Mouse (Mus musculus) forebrain, embryonic 12.5 days (tissue): Measurements from ENCODE around the gene Fam196a. TPM values are rescaled to one million over a fixed set of nuclear protein-coding genes. Genes with fewer than 3 reads are reported as not detected.

Experiments
- ATAC-seq: fragments of 200-750 bp; cut with Nextera tagmentation; 2 replicates; pipeline ENCODE4 v1.8.0; 2017; ENCODE audit warnings: moderate TSS enrichment; ENCODE audit not compliant: low FRiP score
- H3K27ac ChIP-seq: fragments of 300-500 bp; sonication (generic); 2 replicates; pipeline ENCODE4 v1.5.1; 2016; ENCODE audit warnings: mild to moderate bottlenecking
- H3K27me3 ChIP-seq: fragments of 300-500 bp; sonication (generic); 2 replicates; pipeline ENCODE4 v1.6.1; 2016; ENCODE audit warnings: mild to moderate bottlenecking
- H3K36me3 ChIP-seq: fragments of 300-500 bp; sonication (generic); replicated peaks from 2 replicates; pipeline ENCODE4 v1.6.1; 2016; ENCODE audit warnings: mild to moderate bottlenecking
- H3K4me1 ChIP-seq: fragments of 300-500 bp; sonication (generic); 2 replicates; pipeline ENCODE4 v1.6.1; 2016
- H3K4me2 ChIP-seq: fragments of 300-500 bp; sonication (generic); 2 replicates; pipeline ENCODE4 v1.6.1; 2016; ENCODE audit warnings: mild to moderate bottlenecking, moderate library complexity
- H3K4me3 ChIP-seq: fragments of 300-500 bp; sonication (generic); replicated peaks from 2 replicates; pipeline ENCODE4 v1.5.1; 2016; ENCODE audit warnings: mild to moderate bottlenecking
- H3K9ac ChIP-seq: fragments of 300-500 bp; sonication (generic); 2 replicates; pipeline ENCODE4 v1.6.1; 2016; ENCODE audit warnings: mild to moderate bottlenecking
- H3K9me3 ChIP-seq: fragments of 300-500 bp; sonication (generic); 2 replicates; pipeline ENCODE4 v1.6.1; 2016
- WGBS: fragments of 180-500 bp; shearing (Covaris S2); methylation state at CpG from one replicate; pipeline ENCODE4 v1.1.7; 2016; 5-methylcytosine and 5-hydroxymethylcytosine counted together
- polyA plus RNA-seq: library from polyadenylated mRNA; unstranded; fragments of >200 nt; fragmentation: Nextera tagmentation; extraction: Ambion mirVana; gene quantifications from 2 replicates; pipeline ENCODE4 v1.2.1, GENCODE M21; 2016

Fam196a gene
- polyA plus RNA-seq = 4.1 and 4.6 TPM in 2 replicates

DNA sequence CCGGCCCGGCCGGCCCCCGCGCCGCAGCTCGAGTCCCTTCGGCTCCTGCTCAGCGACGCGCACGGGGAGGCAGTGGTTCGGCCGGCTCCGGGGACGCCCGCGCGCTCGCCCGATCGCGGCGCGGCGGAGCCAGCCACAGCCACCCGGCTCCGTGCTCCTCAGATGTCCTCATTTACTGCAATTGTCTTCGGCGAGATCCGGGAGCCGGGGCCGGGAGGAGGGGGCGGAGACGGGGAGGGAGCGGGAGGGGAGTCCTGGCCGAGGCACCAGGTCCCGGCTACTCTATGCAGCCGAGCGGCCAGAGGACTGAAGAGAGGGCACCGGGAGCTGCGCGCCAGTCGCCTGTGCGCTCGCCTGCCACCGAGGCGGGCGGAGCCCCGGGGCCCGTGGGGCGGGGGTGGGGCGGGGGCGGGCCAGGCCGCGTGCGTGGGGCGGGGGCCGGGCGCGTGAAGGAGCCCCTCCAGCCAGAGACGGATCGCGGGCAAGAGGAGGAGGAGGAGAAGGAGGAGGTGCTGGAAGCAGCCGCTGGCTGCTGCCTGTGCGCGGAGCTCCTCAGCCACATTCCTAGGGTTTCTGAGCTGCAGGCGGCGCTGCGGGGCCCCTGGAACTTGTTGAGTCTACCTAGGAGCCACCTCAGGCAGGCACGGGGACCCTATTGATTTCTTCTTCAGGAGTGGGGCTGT is at the start of gene Fam196a:
Gene Fam196a, minus strand, starts transcription at position 504 of the 683 bp plus-strand sequence.
- peaks cover 33% of the 10 kb centered on the region for H3K27me3 ChIP-seq
- ATAC-seq = peak; percentile 91

DNA sequence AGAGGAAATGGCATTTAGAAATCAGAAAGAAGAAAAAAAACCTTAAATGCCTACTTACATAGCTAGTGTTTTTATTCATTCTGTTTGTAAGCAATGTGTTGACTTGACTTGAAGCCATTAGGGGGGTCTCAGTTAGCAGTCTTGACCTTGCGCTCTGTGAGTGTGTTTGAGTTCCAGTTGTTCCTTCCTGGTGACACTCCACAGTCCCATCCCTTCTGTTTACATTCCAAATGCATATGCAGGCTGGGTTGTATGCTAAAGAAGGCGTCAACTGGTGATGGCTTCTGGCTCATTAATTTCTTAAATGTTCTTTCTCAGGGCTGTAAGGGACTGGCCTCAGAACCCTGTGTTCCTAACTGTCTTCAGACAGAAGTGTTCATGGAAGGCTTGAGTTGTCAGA is 23.4 kb upstream of the Fam196a start:
- H3K27ac ChIP-seq = no peak overlapping the region
- H3K36me3 ChIP-seq = no peaks in the 10 kb centered on the region
- no peak for ATAC-seq
- no peaks in the 10 kb centered on the region for H3K27me3 ChIP-seq
- no peaks in the 10 kb centered on the region; the same call in 1 of the 2 replicates for H3K4me1 ChIP-seq
- H3K9ac ChIP-seq = no peak overlapping the region
- H3K4me3 ChIP-seq = no peak overlapping the region
- no peaks in the 10 kb centered on the region for H3K9me3 ChIP-seq
- WGBS = 91% methylated on average over 2 of the region's 2 CpGs
- H3K4me2 ChIP-seq = no peak overlapping the region

More for the DNA sequence above, at the start of gene Fam196a:
- Histone ChIP-seq H3K27ac (peak within 1 kb of the TSS; percentile 59; the same call in 1 of the 2 replicates), H3K4me1 (peaks cover 25% of the 10 kb centered on the region), H3K4me3 (peak within 1 kb of the TSS; percentile 59), H3K36me3 (no peaks in the 10 kb centered on the region), H3K9me3 (no peaks in the 10 kb centered on the region), H3K4me2 (peak within 1 kb of the TSS; percentile 97), H3K9ac (peak within 1 kb of the TSS; percentile 63)
- WGBS = 1% methylated on average over 59 of the region's 71 CpGs

- H3K9me3 ChIP-seq = no peaks in the 10 kb centered on the region
- WGBS = 67% methylated on average over 4 of the region's 4 CpGs
- no peak for ATAC-seq
These were observed 22.6 kb upstream of the Fam196a start for GRCm38 (mm10) chr7:134960871-134961270.

GRCm38 (mm10) chr7:134959086-134959485 is 20.9 kb upstream of the Fam196a start:
- no peaks in the 10 kb centered on the region; the same call in 1 of the 2 replicates for H3K4me1 ChIP-seq
- no peak for ATAC-seq

More at GRCm38 (mm10) chr7:134960871-134961270, 22.6 kb upstream of the Fam196a start:
- Histone ChIP-seq H3K4me1 (no peaks in the 10 kb centered on the region; the same call in 1 of the 2 replicates), H3K27me3 (no peaks in the 10 kb centered on the region), H3K27ac (no peak overlapping the region), H3K4me3 (no peak overlapping the region), H3K9ac (no peak overlapping the region), H3K4me2 (no peak overlapping the region), H3K36me3 (no peaks in the 10 kb centered on the region)

DNA sequence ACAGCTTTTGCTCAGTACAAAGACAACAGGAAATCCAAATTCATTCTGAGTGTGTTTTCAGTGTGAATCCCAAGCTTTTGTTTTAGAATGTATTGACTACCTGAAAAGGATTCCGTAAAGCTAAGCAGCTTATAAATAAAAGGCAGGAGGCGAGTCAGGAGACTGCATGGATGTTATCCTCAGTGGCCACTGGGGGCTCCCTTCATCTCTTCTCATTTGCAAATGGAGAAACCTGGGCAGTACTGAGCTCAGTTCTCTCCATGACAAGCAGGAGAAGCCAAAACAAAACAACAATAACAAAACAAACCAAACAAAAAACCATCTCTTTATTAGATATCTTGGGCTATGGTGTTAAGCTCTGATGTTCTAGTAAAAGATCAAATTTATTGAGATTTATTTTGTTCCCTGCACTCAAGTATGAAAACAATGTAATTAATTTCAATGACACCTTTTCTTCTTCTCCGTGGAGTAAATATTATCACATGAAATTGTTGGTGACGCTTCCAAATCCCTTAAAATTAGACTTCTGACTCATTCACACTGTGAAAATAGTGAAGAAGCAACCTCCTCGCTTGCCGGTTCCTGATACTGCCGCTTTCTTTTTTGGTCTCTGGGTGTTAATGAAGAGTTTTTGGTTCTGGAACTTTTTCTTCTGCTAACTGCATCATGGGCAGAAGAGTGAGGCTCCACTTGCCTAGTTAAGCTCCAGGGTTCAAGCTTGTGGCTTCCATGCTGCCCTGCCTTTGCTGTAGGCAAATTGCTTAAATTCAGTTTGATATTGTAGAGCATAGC is 7.9 kb upstream of the Fam196a start:
- H3K9me3 ChIP-seq = no peaks in the 10 kb centered on the region
- H3K27ac ChIP-seq = no peak overlapping the region
- H3K27me3 ChIP-seq = no peaks in the 10 kb centered on the region
- H3K4me2 ChIP-seq = no peak overlapping the region
- H3K4me3 ChIP-seq = no peak overlapping the region
- H3K9ac ChIP-seq = no peak overlapping the region
- no peaks in the 10 kb centered on the region for H3K4me1 ChIP-seq
- ATAC-seq = no peak
- WGBS = 76% methylated on average over 7 of the region's 7 CpGs
- H3K36me3 ChIP-seq = no peaks in the 10 kb centered on the region

More at GRCm38 (mm10) chr7:134959086-134959485, 20.9 kb upstream of the Fam196a start:
- Histone ChIP-seq H3K27ac (no peak overlapping the region), H3K36me3 (no peaks in the 10 kb centered on the region), H3K9ac (no peak overlapping the region), H3K4me3 (no peak overlapping the region), H3K27me3 (no peaks in the 10 kb centered on the region), H3K9me3 (no peaks in the 10 kb centered on the region), H3K4me2 (no peak overlapping the region)
- 90% methylated on average over 6 of the region's 6 CpGs for WGBS

DNA sequence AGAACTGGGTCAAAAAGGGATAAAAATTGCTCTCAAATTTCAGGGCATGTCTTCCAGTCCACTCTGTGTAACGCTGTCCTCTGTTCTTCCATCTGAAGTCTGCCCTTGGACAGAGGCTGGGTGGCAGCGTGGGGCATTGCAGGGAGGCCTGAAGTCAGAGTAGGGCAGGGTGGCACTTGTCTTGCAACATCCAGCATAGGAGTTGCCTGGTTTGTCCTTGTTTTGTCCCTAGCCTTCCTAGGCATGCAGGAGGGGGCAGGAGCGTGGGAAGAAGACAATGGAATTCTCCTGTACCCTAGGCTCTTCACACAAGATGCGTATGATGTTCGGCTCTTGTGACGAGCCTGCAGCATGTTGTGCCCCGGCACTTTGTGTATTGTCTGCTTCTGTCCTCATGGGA is 5.5 kb upstream of the Fam196a start:
- 89% methylated on average over 7 of the region's 7 CpGs for WGBS
- H3K4me1 ChIP-seq = peaks cover 2% of the 10 kb centered on the region; the same call in 1 of the 2 replicates
- H3K4me3 ChIP-seq = no peak overlapping the region
- H3K9me3 ChIP-seq = no peaks in the 10 kb centered on the region
- ATAC-seq = no peak
- no peak overlapping the region for H3K27ac ChIP-seq
- no peak overlapping the region for H3K4me2 ChIP-seq
- 0 out of 2 replicates have a peak, but pooled peaks cover under 1% of the 10 kb centered on the region for H3K27me3 ChIP-seq
- H3K9ac ChIP-seq = no peak overlapping the region
- H3K36me3 ChIP-seq = no peaks in the 10 kb centered on the region

GRCm38 (mm10) chr7:134943063-134943462 is 4.8 kb upstream of the Fam196a start:
- WGBS = 73% methylated on average over 6 of the region's 6 CpGs
- Histone ChIP-seq H3K36me3 (no peaks in the 10 kb centered on the region), H3K27ac (no peak overlapping the region), H3K9ac (no peak overlapping the region), H3K27me3 (peaks cover 7% of the 10 kb centered on the region; the same call in 1 of the 2 replicates), H3K9me3 (no peaks in the 10 kb centered on the region), H3K4me2 (no peak overlapping the region), H3K4me1 (peaks cover 8% of the 10 kb centered on the region), H3K4me3 (no peak overlapping the region)
- ATAC-seq = no peak

DNA sequence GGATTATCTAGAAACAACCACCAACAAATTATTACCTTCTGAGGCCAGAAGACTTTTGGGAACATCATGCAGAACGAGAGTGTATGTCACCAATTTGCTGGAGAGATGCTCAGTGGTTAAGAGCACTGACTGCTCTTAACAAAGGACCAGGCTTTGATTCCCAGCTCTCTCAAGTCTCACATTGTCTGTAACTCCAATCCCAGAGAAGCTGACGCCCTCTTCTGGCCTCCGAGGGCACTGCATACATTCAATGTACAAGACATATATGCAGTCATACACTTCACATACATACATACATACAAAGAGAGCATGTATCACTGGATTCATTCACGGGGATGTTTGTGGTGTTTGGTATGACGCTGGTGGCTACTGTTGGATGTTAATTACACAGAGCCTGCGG is 3.7 kb upstream of the Fam196a start:
- ATAC-seq = no peak
- Histone ChIP-seq H3K9me3 (no peaks in the 10 kb centered on the region), H3K4me1 (peaks cover 16% of the 10 kb centered on the region), H3K4me2 (no peak overlapping the region), H3K27ac (no peak overlapping the region), H3K36me3 (no peaks in the 10 kb centered on the region), H3K9ac (no peak overlapping the region), H3K4me3 (no peak overlapping the region), H3K27me3 (peaks cover 18% of the 10 kb centered on the region)
- WGBS = 96% methylated on average over 6 of the region's 6 CpGs

DNA sequence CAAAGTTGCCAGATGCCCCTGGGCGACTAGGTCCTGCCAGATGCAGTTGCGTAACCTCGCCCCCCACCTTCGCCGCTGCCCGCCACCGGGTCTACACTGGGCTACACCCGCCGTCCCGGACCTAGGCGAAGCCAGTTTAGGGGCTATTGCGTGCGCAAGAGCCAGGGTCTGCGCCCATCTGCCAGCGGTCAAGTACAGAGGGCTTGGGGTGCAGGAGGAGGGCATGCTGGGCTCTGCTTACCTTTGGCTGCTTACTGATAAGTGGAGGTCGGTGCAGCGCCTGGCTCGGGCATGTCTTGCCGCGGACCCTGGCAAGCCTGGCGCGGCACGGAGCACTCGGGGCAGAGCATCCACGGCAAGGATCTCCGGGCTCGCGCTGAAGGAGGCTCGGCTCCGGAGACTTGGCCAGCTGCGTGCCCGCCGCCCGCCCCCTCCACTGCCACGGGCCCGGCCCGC is 731 bp downstream of the Fam196a start:
- H3K4me3 ChIP-seq = peak overlapping the region; percentile 59
- H3K9ac ChIP-seq = peak overlapping the region; percentile 63
- peaks cover 25% of the 10 kb centered on the region for H3K4me1 ChIP-seq
- no peaks in the 10 kb centered on the region for H3K36me3 ChIP-seq
- peak overlapping the region; percentile 59; the same call in 1 of the 2 replicates for H3K27ac ChIP-seq
- ATAC-seq = peak; percentile 31
- H3K4me2 ChIP-seq = peak overlapping the region; percentile 97
- WGBS = 0% methylated on average over 28 of the region's 37 CpGs
- H3K27me3 ChIP-seq = peaks cover 33% of the 10 kb centered on the region
- no peaks in the 10 kb centered on the region for H3K9me3 ChIP-seq

- no peaks in the 10 kb centered on the region for H3K36me3 ChIP-seq
- H3K4me2 ChIP-seq = no peak overlapping the region
- 73% methylated on average over 2 of the region's 2 CpGs for WGBS
- peaks cover 9% of the 10 kb centered on the region for H3K4me1 ChIP-seq
- no peak overlapping the region for H3K27ac ChIP-seq
- no peak overlapping the region for H3K4me3 ChIP-seq
- no peaks in the 10 kb centered on the region for H3K9me3 ChIP-seq
- H3K9ac ChIP-seq = no peak overlapping the region
- H3K27me3 ChIP-seq = peaks cover 14% of the 10 kb centered on the region
- ATAC-seq = no peak
These were observed 6.3 kb downstream of the Fam196a start for GRCm38 (mm10) chr7:134931886-134932285.

DNA sequence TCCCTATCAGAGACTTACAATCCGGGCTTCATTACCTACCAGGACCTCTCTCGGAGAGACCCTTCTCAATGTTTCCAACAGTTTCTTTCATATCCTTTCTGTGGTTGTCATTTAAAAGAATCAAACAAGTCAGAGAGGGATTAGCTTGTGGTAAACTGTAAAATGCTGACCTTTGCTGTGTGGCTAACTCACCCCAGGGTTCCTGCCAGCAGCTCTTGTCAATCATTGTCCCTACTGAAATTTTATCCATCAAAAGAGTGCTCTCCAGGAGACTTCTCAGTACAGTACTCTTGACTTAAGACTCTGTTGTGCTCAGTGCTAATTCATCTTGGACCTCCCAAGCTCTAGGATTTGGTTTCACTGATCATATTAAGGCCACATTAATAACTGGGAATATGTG is 36.2 kb downstream of the Fam196a start:
- H3K9ac ChIP-seq = no peak overlapping the region
- 74% methylated on average over 2 of the region's 2 CpGs for WGBS

GRCm38 (mm10) chr7:134899462-134899861 is 38.8 kb downstream of the Fam196a start:
- ATAC-seq = no peak
- Histone ChIP-seq H3K4me3 (no peak overlapping the region), H3K4me1 (no peaks in the 10 kb centered on the region), H3K27me3 (no peaks in the 10 kb centered on the region), H3K4me2 (no peak overlapping the region), H3K9ac (no peak overlapping the region), H3K27ac (no peak overlapping the region), H3K36me3 (no peaks in the 10 kb centered on the region), H3K9me3 (no peaks in the 10 kb centered on the region)
- 97% methylated on average over 2 of the region's 2 CpGs for WGBS

More for the DNA sequence above, 36.2 kb downstream of the Fam196a start:
- Histone ChIP-seq H3K4me2 (no peak overlapping the region), H3K4me3 (no peak overlapping the region), H3K27ac (no peak overlapping the region), H3K27me3 (no peaks in the 10 kb centered on the region), H3K4me1 (no peaks in the 10 kb centered on the region), H3K36me3 (no peaks in the 10 kb centered on the region), H3K9me3 (no peaks in the 10 kb centered on the region)
- ATAC-seq = no peak
